ENCODE assay signal across 13 mouse cellular contexts in genomic region chr17:36869284-36869954, GRCm38 (mm10). TPM values are rescaled to one million over a fixed set of nuclear protein-coding genes. Genes with fewer than 3 reads are reported as not detected.
A peak's percentile ranks its signal among the peaks of the same experiment; 100 is the strongest.
DNase-seq lines count a peak whose midpoint lies in the region; ATAC-seq and TF ChIP-seq lines count a peak whose summit lies in the region.
"Had no signal": no experiment of that assay in that cellular context is flagged by ENCODE, and none has a peak within 500 bp of the region (broad histone marks: within the 10 kb centered on the region; RNA-seq: fewer than 3 reads in every experiment).

Gene Trim10, plus strand, starts transcription at chr17:36869574.

- ATAC-seq in heart, embryonic 14.5 days (ENCODE audit: insufficient number of reproducible peaks, insufficient read depth, low FRiP score, low read depth): no peak
- peak; percentile 97 for ATAC-seq in megakaryocyte progenitor cell, adult 5-6 weeks (replicated peaks; ENCODE audit: poor library complexity)

- H3K4me1 ChIP-seq in heart, embryonic 14.5 days (ENCODE audit: control insufficient read depth in 2 of 2, insufficient read depth in 2 of 2, low read length in 2 of 2): peaks cover 2 to 7% of the 10 kb centered on the region in 2 experiments; a peak in 1 of 4 replicates
- peaks cover 0 to 12% of the 10 kb centered on the region in 2 experiments; a peak in 1 of 4 replicates for H3K4me1 ChIP-seq in ES-E14 (ENCODE audit: control insufficient read depth in 2 of 2, insufficient read depth in 2 of 2, low read length in 2 of 2, poor library complexity in 1 of 2)
- H3K4me1 ChIP-seq in embryonic facial prominence, embryonic 10.5 days: peaks cover 8% of the 10 kb centered on the region

- H3K4me3 ChIP-seq in heart, embryonic 14.5 days (ENCODE audit: control insufficient read depth in 1 of 2, insufficient read depth in 1 of 2, low read depth in 1 of 2, low read length in 2 of 2): peak within 1 kb of the TSS in 1 of 2 experiments; percentile 8; a peak in 2 of 4 replicates
- peak within 1 kb of the TSS; percentile 19 to 26; a peak in 2 of 4 replicates for H3K4me3 ChIP-seq in ES-E14 (ENCODE audit: insufficient read depth in 1 of 2, low read depth in 1 of 2, low read length in 2 of 2, poor library complexity in 1 of 2, severe bottlenecking in 1 of 2)
- H3K4me3 ChIP-seq in embryonic facial prominence, embryonic 10.5 days: peak within 1 kb of the TSS; percentile 16
- H3K4me3 ChIP-seq: hindbrain, embryonic 15.5 days; neural tube, embryonic 13.5 days had no signal

- 65% methylated on average over 4 of the region's 4 CpGs for WGBS in heart, embryonic 14.5 days
- 87% methylated on average over 4 of the region's 4 CpGs for WGBS in embryonic facial prominence, embryonic 10.5 days

- no peak within 1 kb of the TSS for H3K27ac ChIP-seq in heart, embryonic 14.5 days (replicated peaks in 1 of 2; ENCODE audit: control insufficient read depth in 1 of 2, insufficient read depth in 1 of 2, low read depth in 2 of 2, low read length in 2 of 2)
- no peak within 1 kb of the TSS for H3K27ac ChIP-seq in ES-E14 (ENCODE audit: insufficient read depth, low read depth, low read length, poor library complexity, severe bottlenecking)
- H3K27ac ChIP-seq in embryonic facial prominence, embryonic 10.5 days (replicated peaks): peak within 1 kb of the TSS; percentile 5; the same call in 1 of the 2 replicates
- H3K27ac ChIP-seq: hindbrain, embryonic 15.5 days; neural tube, embryonic 13.5 days had no signal

- H3K4me2 ChIP-seq in heart, embryonic 14.5 days (ENCODE audit: low read length): peak within 1 kb of the TSS; percentile 34
- H3K4me2 ChIP-seq: hindbrain, embryonic 15.5 days; neural tube, embryonic 13.5 days had no signal

- in situ Hi-C loops in ES-E14 (cut with MboI; ENCODE audit: low sequenced_read_pairs in 2 of 2, unreplicated experiment in 2 of 2): no loop called here

- H3K27me3 ChIP-seq in heart, embryonic 14.5 days (ENCODE audit: control insufficient read depth, insufficient read depth, low read length): peaks cover 28% of the 10 kb centered on the region
- H3K27me3 ChIP-seq in embryonic facial prominence, embryonic 10.5 days (replicated peaks; ENCODE audit: low read depth, poor library complexity, severe bottlenecking): peaks cover 31% of the 10 kb centered on the region

- no peaks in the 10 kb centered on the region for H3K9me3 ChIP-seq in heart, embryonic 14.5 days (ENCODE audit: control insufficient read depth, low read length)
- no peaks in the 10 kb centered on the region for H3K9me3 ChIP-seq in ES-E14 (ENCODE audit: control insufficient read depth, insufficient read depth, low read depth, low read length)
- H3K9me3 ChIP-seq in embryonic facial prominence, embryonic 10.5 days: no peaks in the 10 kb centered on the region
- H3K9me3 ChIP-seq: hindbrain, embryonic 15.5 days; neural tube, embryonic 13.5 days had no signal

- H3K36me3 ChIP-seq in heart, embryonic 14.5 days (ENCODE audit: control insufficient read depth, insufficient read depth, low read length): no peaks in the 10 kb centered on the region
- no peaks in the 10 kb centered on the region for H3K36me3 ChIP-seq in ES-E14 (ENCODE audit: control insufficient read depth, insufficient read depth, low read length, poor library complexity, severe bottlenecking)
- H3K36me3 ChIP-seq in embryonic facial prominence, embryonic 10.5 days (replicated peaks): no peaks in the 10 kb centered on the region
- H3K36me3 ChIP-seq: hindbrain, embryonic 15.5 days; neural tube, embryonic 13.5 days had no signal

- no peak within 1 kb of the TSS for H3K9ac ChIP-seq in heart, embryonic 14.5 days (ENCODE audit: low read length)
- no peak within 1 kb of the TSS for H3K9ac ChIP-seq in ES-E14 (ENCODE audit: insufficient read depth, low read depth, low read length, poor library complexity, severe bottlenecking)
- H3K9ac ChIP-seq: hindbrain, embryonic 15.5 days; neural tube, embryonic 13.5 days had no signal

- DNase-seq in heart, adult 8-10 months (ENCODE audit: low spot score): no peak
- DNase-seq in ES-E14 (ENCODE audit: low read depth, low spot score): no peak
- DNase-seq in embryonic facial prominence, embryonic 10.5 days (ENCODE audit: low spot score): no peak
- no peak for DNase-seq in cerebellum, postnatal 36 days
- no peak for DNase-seq in ovary, postnatal 36 days (ENCODE audit: low spot score)
- DNase-seq in thymus, postnatal 0 days (ENCODE audit: low spot score): no peak
- DNase-seq: lung, adult 2 months had no signal

TF ChIP-seq in ES-E14, 5 proteins besides CTCF, POLR2A, EP300 and RAD21:
- TF ChIP-seq ZC3H11A (IDR thresholded peaks at IDR 0.05; ENCODE audit: borderline replicate concordance, low read depth, low read length) (no peak), ZNF384 (IDR thresholded peaks at IDR 0.05; ENCODE audit: low read depth, low read length) (no peak)

RNA-seq across cellular contexts. Expression of gene Trim10, which starts in this region (rescaled TPM):
- 4.7 and 6.8 TPM in 2 replicates for polyA plus RNA-seq in heart, embryonic 14.5 days (2014; fragmentation: Nextera tagmentation; extraction: Ambion mirVana)
- under 1 TPM in 2 of 4 experiments, not detected in 2; 0.16 to 0.83 TPM for total RNA-seq in heart, adult 8-10 months (2022)
- not detected in 2 replicates for total RNA-seq in ES-E14 (2012; rRNA removed)
- polyA plus RNA-seq in embryonic facial prominence, embryonic 10.5 days (2016; fragmentation: Nextera tagmentation; extraction: Ambion mirVana): 5.8 and 6.0 TPM in 2 replicates
- total RNA-seq in megakaryocyte progenitor cell, adult 5-6 weeks (2015): 0.24 and 1.8 TPM in 2 replicates
- 1.1 and 2.3 TPM in 2 replicates for total RNA-seq in megakaryocyte progenitor cell, adult 5-6 weeks (2017)
- 0.09 and 0.24 TPM in 2 replicates for polyA plus RNA-seq in thymus, postnatal 0 days (2015; fragmentation: Nextera tagmentation; extraction: Ambion mirVana)
- total RNA-seq: layer of hippocampus, adult 18-20 months had no signal
- polyA plus RNA-seq: cortical plate, adult 2 months had no signal
